Mouse (Mus musculus) embryonic facial prominence, embryonic 11.5 days (tissue): ENCODE results near the gene 4930518I15Rik. TPM values are rescaled to one million over a fixed set of nuclear protein-coding genes. Genes with fewer than 3 reads are reported as not detected.

Source experiments
- ATAC-seq: fragments of 200-750 bp; cut with Nextera tagmentation; replicated peaks from 2 replicates; pipeline ENCODE4 v1.8.0; 2017; ENCODE audit warnings: low read depth; ENCODE audit not compliant: insufficient number of reproducible peaks, low FRiP score, low TSS enrichment
- DNase-seq: peaks from one replicate; pipeline ENCODE4 v3.0.0-alpha.2; 2015; ENCODE audit warnings: low spot score
- H3K27ac ChIP-seq: fragments of 300-500 bp; sonication (generic); replicated peaks from 2 replicates; pipeline ENCODE4 v1.5.1; 2014; ENCODE audit warnings: mild to moderate bottlenecking, low read depth, low read length, control low read depth
- H3K27me3 ChIP-seq: fragments of 300-500 bp; sonication (generic); 2 replicates; pipeline ENCODE4 v1.6.1; 2014; ENCODE audit warnings: mild to moderate bottlenecking, low read length, moderate library complexity, mixed read lengths; ENCODE audit not compliant: control insufficient read depth, insufficient read depth
- H3K36me3 ChIP-seq: fragments of 300-500 bp; sonication (generic); replicated peaks from 2 replicates; pipeline ENCODE4 v1.6.1; 2014; ENCODE audit warnings: low read depth, mild to moderate bottlenecking, low read length, moderate library complexity, mixed read lengths; ENCODE audit not compliant: control insufficient read depth, insufficient read depth
- H3K4me1 ChIP-seq: fragments of 300-500 bp; sonication (generic); 2 replicates; pipeline ENCODE4 v1.6.1; 2014; ENCODE audit warnings: low read length, mixed read lengths; ENCODE audit not compliant: control insufficient read depth, insufficient read depth
- H3K4me2 ChIP-seq: fragments of 300-500 bp; sonication (generic); 2 replicates; pipeline ENCODE4 v1.6.1; 2014; ENCODE audit warnings: low read depth, mild to moderate bottlenecking, control low read depth, low read length, moderate library complexity
- H3K4me3 ChIP-seq: fragments of 300-500 bp; sonication (generic); 2 replicates; pipeline ENCODE4 v1.5.1; 2014; ENCODE audit warnings: low read depth, low read length, control low read depth
- H3K9ac ChIP-seq: fragments of 300-500 bp; sonication (generic); replicated peaks from 2 replicates; pipeline ENCODE4 v1.6.1; 2014; ENCODE audit warnings: mild to moderate bottlenecking, control low read depth, low read length
- H3K9me3 ChIP-seq: fragments of 300-500 bp; sonication (generic); replicated peaks from 2 replicates; pipeline ENCODE4 v1.6.1; 2016; ENCODE audit warnings: mild to moderate bottlenecking, low read length, inconsistent platforms, mixed read lengths; ENCODE audit not compliant: control insufficient read depth
- WGBS: fragments of 180-500 bp; shearing (Covaris S2); extraction: QIAGEN DNeasy Blood & Tissue Kit; methylation state at CpG from one replicate; pipeline ENCODE4 v1.1.7; 2014; 5-methylcytosine and 5-hydroxymethylcytosine counted together
- polyA plus RNA-seq: library from polyadenylated mRNA; unstranded; fragments of >200 nt; fragmentation: Nextera tagmentation; extraction: Ambion mirVana; gene quantifications from 2 replicates; pipeline ENCODE4 v1.2.1, GENCODE M21; 2014

Gene 4930518I15Rik
- polyA plus RNA-seq, 1 experiment from 2014 or later: 4.3 TPM

GRCm38 (mm10) chr2:156898374-156898773 is 40.6 kb upstream of the 4930518I15Rik start:
- no peak overlapping the region for H3K4me2 ChIP-seq
- H3K9ac ChIP-seq: no peak overlapping the region
- no peaks in the 10 kb centered on the region for H3K4me1 ChIP-seq
- no peak for ATAC-seq
- no peak overlapping the region for H3K27ac ChIP-seq
- WGBS: 69% methylated on average over 4 of the region's 4 CpGs
- H3K9me3 ChIP-seq: no peaks in the 10 kb centered on the region
- DNase-seq: no peak
- H3K36me3 ChIP-seq: no peaks in the 10 kb centered on the region
- H3K27me3 ChIP-seq: no peaks in the 10 kb centered on the region
- no peak overlapping the region for H3K4me3 ChIP-seq

- no peak for DNase-seq
- 89% methylated on average over 9 of the region's 9 CpGs for WGBS
- no peak overlapping the region for H3K27ac ChIP-seq
- H3K4me2 ChIP-seq: no peak overlapping the region
- no peaks in the 10 kb centered on the region for H3K4me1 ChIP-seq
- H3K36me3 ChIP-seq: no peaks in the 10 kb centered on the region
- no peaks in the 10 kb centered on the region for H3K27me3 ChIP-seq
- ATAC-seq: no peak
- no peak overlapping the region for H3K9ac ChIP-seq
- H3K4me3 ChIP-seq: no peak overlapping the region
- H3K9me3 ChIP-seq: no peaks in the 10 kb centered on the region
Measured at GRCm38 (mm10) chr2:156897034-156897433, 39.3 kb upstream of the 4930518I15Rik start.

- Histone ChIP-seq H3K36me3 (no peaks in the 10 kb centered on the region), H3K4me3 (no peak overlapping the region), H3K9ac (no peak overlapping the region), H3K4me1 (no peaks in the 10 kb centered on the region), H3K27ac (no peak overlapping the region), H3K27me3 (no peaks in the 10 kb centered on the region), H3K4me2 (no peak overlapping the region), H3K9me3 (no peaks in the 10 kb centered on the region)
- WGBS: 85% methylated on average over 9 of the region's 9 CpGs
- DNase-seq (no peak), ATAC-seq (no peak)
Measured at GRCm38 (mm10) chr2:156896384-156896914, 38.7 kb upstream of the 4930518I15Rik start.

- no peak overlapping the region for H3K4me3 ChIP-seq
- no peaks in the 10 kb centered on the region for H3K4me1 ChIP-seq
- WGBS: 81% methylated on average over 15 of the region's 15 CpGs
- H3K4me2 ChIP-seq: no peak overlapping the region
- no peak overlapping the region for H3K27ac ChIP-seq
- no peaks in the 10 kb centered on the region for H3K36me3 ChIP-seq
- DNase-seq (no peak), ATAC-seq (no peak)
- no peak overlapping the region for H3K9ac ChIP-seq
- H3K27me3 ChIP-seq: no peaks in the 10 kb centered on the region
- H3K9me3 ChIP-seq: no peaks in the 10 kb centered on the region
Measured at GRCm38 (mm10) chr2:156894496-156895265, 36.9 kb upstream of the 4930518I15Rik start.

- 79% methylated on average over 6 of the region's 6 CpGs for WGBS
- Histone ChIP-seq H3K27ac (no peak overlapping the region), H3K9me3 (no peaks in the 10 kb centered on the region), H3K27me3 (no peaks in the 10 kb centered on the region), H3K4me2 (no peak overlapping the region), H3K36me3 (no peaks in the 10 kb centered on the region), H3K9ac (no peak overlapping the region), H3K4me1 (no peaks in the 10 kb centered on the region), H3K4me3 (no peak overlapping the region)
- ATAC-seq (no peak), DNase-seq (no peak)
Measured at GRCm38 (mm10) chr2:156892821-156893220, 35.1 kb upstream of the 4930518I15Rik start.

- 57% methylated on average over 3 of the region's 3 CpGs for WGBS
- Histone ChIP-seq H3K4me1 (no peaks in the 10 kb centered on the region), H3K4me3 (no peak overlapping the region), H3K27ac (no peak overlapping the region), H3K36me3 (no peaks in the 10 kb centered on the region), H3K4me2 (no peak overlapping the region), H3K9ac (no peak overlapping the region), H3K27me3 (no peaks in the 10 kb centered on the region), H3K9me3 (no peaks in the 10 kb centered on the region)
- DNase-seq (peak; percentile 39), ATAC-seq (no peak)
Measured at GRCm38 (mm10) chr2:156892240-156892639, 34.5 kb upstream of the 4930518I15Rik start.

GRCm38 (mm10) chr2:156888490-156888889 is 30.7 kb upstream of the 4930518I15Rik start:
- H3K9ac ChIP-seq: no peak overlapping the region
- no peak overlapping the region for H3K4me3 ChIP-seq
- ATAC-seq: no peak
- no peaks in the 10 kb centered on the region for H3K9me3 ChIP-seq
- 62% methylated on average over 3 of the region's 3 CpGs for WGBS
- no peaks in the 10 kb centered on the region for H3K27me3 ChIP-seq
- no peak overlapping the region for H3K4me2 ChIP-seq
- no peak overlapping the region for H3K27ac ChIP-seq
- H3K4me1 ChIP-seq: no peaks in the 10 kb centered on the region
- no peak for DNase-seq
- no peaks in the 10 kb centered on the region for H3K36me3 ChIP-seq

GRCm38 (mm10) chr2:156887017-156887416 is 29.3 kb upstream of the 4930518I15Rik start, which contains the start of gene Sla2:
Sla2 (minus strand) TSS chr2:156887192.
- H3K4me1 ChIP-seq: no peaks in the 10 kb centered on the region
- H3K9ac ChIP-seq: no peak within 1 kb of the TSS
- no peak within 1 kb of the TSS for H3K4me2 ChIP-seq
- WGBS: 72% methylated on average over 6 of the region's 6 CpGs
- no peak for ATAC-seq
- H3K9me3 ChIP-seq: no peaks in the 10 kb centered on the region
- no peaks in the 10 kb centered on the region for H3K36me3 ChIP-seq
- H3K27me3 ChIP-seq: no peaks in the 10 kb centered on the region
- DNase-seq: no peak
- no peak within 1 kb of the TSS for H3K4me3 ChIP-seq
- H3K27ac ChIP-seq: no peak within 1 kb of the TSS
